Comparison of ENCODE assay signal across 8 mouse cellular contexts in the genomic region with DNA sequence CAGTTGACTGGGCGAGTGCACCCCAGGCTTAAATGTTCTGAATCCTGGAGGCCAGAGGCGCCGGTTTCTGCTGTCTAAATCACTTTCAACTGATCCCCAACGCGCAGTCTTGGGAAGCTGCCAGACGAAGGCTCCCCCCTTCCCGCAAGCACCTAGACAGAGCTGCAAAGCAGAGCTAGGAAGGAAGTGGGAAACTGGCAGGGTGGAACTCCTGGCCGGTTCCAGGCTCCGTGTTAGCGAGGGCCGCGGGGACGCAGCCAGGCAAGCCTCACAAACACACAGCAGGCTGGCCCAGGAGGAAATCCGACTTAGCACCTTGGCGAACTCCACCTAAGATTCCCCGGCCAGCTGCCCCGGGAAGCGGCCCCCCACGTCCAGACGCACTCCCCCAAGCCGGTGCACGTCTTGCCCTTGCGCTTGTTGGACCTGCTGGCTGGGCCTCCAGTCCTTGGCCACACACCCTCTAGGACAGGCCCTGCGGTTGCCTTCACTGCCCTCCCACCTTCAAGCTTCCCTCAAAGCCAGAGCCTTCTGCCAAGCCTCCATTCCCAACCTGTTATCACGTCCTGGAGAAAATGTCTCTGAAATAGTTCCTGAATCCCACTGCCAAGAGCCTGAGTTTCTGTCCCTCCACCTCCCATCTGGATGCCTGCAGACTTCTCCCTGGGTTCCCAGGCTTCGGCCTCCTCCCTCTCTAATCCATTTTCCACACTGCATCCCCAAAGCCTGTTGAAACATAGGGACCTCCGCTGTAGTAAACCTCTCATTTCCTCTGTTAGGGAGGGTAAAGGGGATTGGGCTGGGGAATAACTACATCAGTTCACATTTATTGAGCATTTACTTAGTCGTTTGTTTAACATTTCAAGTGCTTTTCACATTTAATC.
DNase-seq lines count a peak whose midpoint lies in the region; ATAC-seq lines count a peak whose summit lies in the region.

No protein-coding gene starts in this region.

- H3K9me3 ChIP-seq in heart, embryonic 13.5 days, result no peaks in the 10 kb centered on the region

- WGBS in heart, embryonic 13.5 days, result 8% methylated on average over 28 of the region's 28 CpGs

- H3K27ac ChIP-seq in heart, embryonic 13.5 days (replicated peaks), result peak overlapping the region; percentile 44

- no peaks in the 10 kb centered on the region; the same call in 1 of the 2 replicates for H3K27me3 ChIP-seq in heart, embryonic 13.5 days (replicated peaks)

- peak overlapping the region; percentile 52 for H3K4me3 ChIP-seq in heart, embryonic 13.5 days

- H3K4me2 ChIP-seq in heart, embryonic 13.5 days, result peak overlapping the region; percentile 94

- ATAC-seq in CD4-positive, CD25-positive, alpha-beta regulatory T cell, adult 4 months, result peak; percentile 21
- ATAC-seq in erythroid progenitor cell, adult 5-6 weeks (replicated peaks; ENCODE audit: low FRiP score, poor library complexity, severe bottlenecking), result 0 out of 2 replicates have a peak, but pooled peaks have one; percentile 17
- peak; percentile 19; the same call in 1 of the 2 replicates for ATAC-seq in heart, embryonic 13.5 days (ENCODE audit: extremely low read depth, insufficient number of reproducible peaks, low FRiP score, low TSS enrichment)

- H3K9ac ChIP-seq in heart, embryonic 13.5 days, result peak overlapping the region; percentile 76

- H3K36me3 ChIP-seq in heart, embryonic 13.5 days, result peaks cover 9% of the 10 kb centered on the region

- DNase-seq in adrenal gland, postnatal 14 days, result peak; percentile 54
- DNase-seq in layer of hippocampus, postnatal 10 days (ENCODE audit: low spot score in 2 of 2), result peak; percentile 49 to 56
- DNase-seq in lung, postnatal 14 days, result peak; percentile 35
- DNase-seq in right cerebral cortex, postnatal 4 days, result peak; percentile 61
- no peak for DNase-seq in urinary bladder, postnatal 10 days (ENCODE audit: low spot score)

- peaks cover 22% of the 10 kb centered on the region for H3K4me1 ChIP-seq in heart, embryonic 13.5 days
